ENCODE assay signal across 16 mouse cellular contexts in the genomic region with DNA sequence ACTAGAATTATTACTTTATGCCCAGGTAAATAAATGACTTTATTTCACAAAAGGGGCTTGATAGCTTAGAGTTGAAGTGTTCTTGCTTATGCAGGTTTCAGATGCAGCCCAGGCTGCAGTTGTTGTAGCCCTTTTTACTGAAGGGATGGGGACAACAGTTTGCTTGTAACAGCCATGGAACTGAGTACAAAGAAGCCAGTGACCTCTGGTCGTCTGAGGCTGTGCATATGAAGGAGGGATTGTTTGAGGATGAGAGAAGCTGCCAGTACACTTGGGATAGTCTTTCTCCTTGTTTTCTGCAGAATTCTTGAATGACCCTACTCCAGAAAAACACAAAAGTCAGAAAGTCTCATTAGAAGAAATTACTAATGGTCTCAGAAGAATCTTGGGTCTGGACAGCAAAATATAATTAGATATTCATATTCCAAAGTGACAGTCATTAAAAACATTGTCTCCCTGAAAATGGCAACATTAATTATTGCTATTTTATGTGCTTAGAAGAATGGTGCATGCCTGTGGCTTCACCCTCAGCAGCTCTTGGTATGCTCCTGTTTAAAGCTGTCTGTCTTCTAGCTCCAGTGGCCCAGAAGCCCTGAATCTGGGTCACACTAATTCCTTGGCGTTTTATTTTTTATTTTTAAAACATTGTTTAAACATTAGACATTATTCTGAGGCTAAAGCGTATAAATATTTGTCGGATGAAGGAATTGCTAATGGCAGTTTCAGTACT.
DNase-seq lines count a peak whose midpoint lies in the region; ATAC-seq and TF ChIP-seq lines count a peak whose summit lies in the region.
"Had no signal": no experiment of that assay in that cellular context is flagged by ENCODE, and none has a peak within 500 bp of the region (broad histone marks: within the 10 kb centered on the region; RNA-seq: fewer than 3 reads in every experiment).

No protein-coding gene starts in this region.

- H3K9me3 ChIP-seq in heart, embryonic 12.5 days (replicated peaks) = 0 out of 2 replicates have a peak, but pooled peaks cover 3% of the 10 kb centered on the region
- H3K9me3 ChIP-seq in hindbrain, embryonic 13.5 days = no peaks in the 10 kb centered on the region
- no peaks in the 10 kb centered on the region for H3K9me3 ChIP-seq in neural tube, embryonic 13.5 days
- H3K9me3 ChIP-seq: heart, embryonic 15.5 days; limb, embryonic 10.5 days had no signal

- WGBS in heart, embryonic 12.5 days = 72% methylated on average over 4 of the region's 4 CpGs
- WGBS in hindbrain, embryonic 13.5 days = 40% methylated on average over 4 of the region's 4 CpGs
- WGBS in neural tube, embryonic 13.5 days = 41% methylated on average over 4 of the region's 4 CpGs

- H3K4me3 ChIP-seq in heart, embryonic 12.5 days = no peak overlapping the region
- no peak overlapping the region for H3K4me3 ChIP-seq in hindbrain, embryonic 13.5 days
- no peak overlapping the region for H3K4me3 ChIP-seq in neural tube, embryonic 13.5 days
- H3K4me3 ChIP-seq: heart, embryonic 15.5 days; limb, embryonic 10.5 days had no signal

- H3K27ac ChIP-seq in heart, embryonic 12.5 days (ENCODE audit: poor library complexity, severe bottlenecking) = no peak overlapping the region
- peak overlapping the region; percentile 31; the same call in 1 of the 2 replicates for H3K27ac ChIP-seq in hindbrain, embryonic 13.5 days
- H3K27ac ChIP-seq in neural tube, embryonic 13.5 days (replicated peaks) = peak overlapping the region; percentile 46; the same call in 1 of the 2 replicates
- H3K27ac ChIP-seq: heart, embryonic 15.5 days; limb, embryonic 10.5 days; liver, embryonic 14.5 days had no signal

- no peak for TF ChIP-seq POLR2A in brain, embryonic 14.5 days (IDR thresholded peaks at IDR 0.05; ENCODE audit: borderline replicate concordance, extremely low read depth, insufficient read depth, insufficient read length, poor library complexity, severe bottlenecking)

- H3K4me2 ChIP-seq in heart, embryonic 12.5 days = no peak overlapping the region
- H3K4me2 ChIP-seq in hindbrain, embryonic 13.5 days = no peak overlapping the region
- no peak overlapping the region for H3K4me2 ChIP-seq in neural tube, embryonic 13.5 days
- H3K4me2 ChIP-seq: heart, embryonic 15.5 days had no signal

- H3K9ac ChIP-seq in heart, embryonic 12.5 days = no peak overlapping the region
- H3K9ac ChIP-seq in hindbrain, embryonic 13.5 days = no peak overlapping the region
- no peak overlapping the region for H3K9ac ChIP-seq in neural tube, embryonic 13.5 days
- H3K9ac ChIP-seq: heart, embryonic 15.5 days; liver, embryonic 14.5 days had no signal

- H3K27me3 ChIP-seq in heart, embryonic 12.5 days (replicated peaks) = no peaks in the 10 kb centered on the region
- no peaks in the 10 kb centered on the region for H3K27me3 ChIP-seq in hindbrain, embryonic 13.5 days
- H3K27me3 ChIP-seq in neural tube, embryonic 13.5 days = no peaks in the 10 kb centered on the region
- H3K27me3 ChIP-seq: heart, embryonic 15.5 days had no signal

- TF ChIP-seq CTCF in brain, embryonic 14.5 days (IDR thresholded peaks at IDR 0.05; ENCODE audit: borderline replicate concordance, extremely low read depth, insufficient read depth, insufficient read length) = no peak

- DNase-seq in heart, adult 11 months = peak; percentile 72
- DNase-seq in brain, embryonic 14.5 days (ENCODE audit: low read depth) = peak; percentile 56
- no peak for DNase-seq in left cerebral cortex, adult 18-20 months (ENCODE audit: low spot score in 2 of 2)
- DNase-seq: adrenal gland, postnatal 10 days; B cell, adult 2 months; cerebellum, postnatal 36 days; gastrocnemius, postnatal 25 days; thymus, postnatal 25 days had no signal

- no peak for ATAC-seq in heart, embryonic 12.5 days (ENCODE audit: insufficient number of reproducible peaks, low FRiP score)
- 0 out of 2 replicates have a peak, but pooled peaks have one; percentile 25 for ATAC-seq in hindbrain, embryonic 13.5 days (ENCODE audit: low FRiP score)
- no peak for ATAC-seq in neural tube, embryonic 13.5 days (ENCODE audit: low read depth)
- ATAC-seq in megakaryocyte-erythroid progenitor cell, adult 5-6 weeks (replicated peaks; ENCODE audit: low FRiP score, low TSS enrichment, poor library complexity, severe bottlenecking) = no peak
- ATAC-seq: forebrain, embryonic 16.5 days had no signal

- H3K36me3 ChIP-seq in heart, embryonic 12.5 days = 0 out of 2 replicates have a peak, but pooled peaks cover 3% of the 10 kb centered on the region
- H3K36me3 ChIP-seq in hindbrain, embryonic 13.5 days = no peaks in the 10 kb centered on the region
- H3K36me3 ChIP-seq in neural tube, embryonic 13.5 days = no peaks in the 10 kb centered on the region
- H3K36me3 ChIP-seq: heart, embryonic 15.5 days; limb, embryonic 10.5 days had no signal

- H3K4me1 ChIP-seq in heart, embryonic 12.5 days (replicated peaks) = peaks cover 11% of the 10 kb centered on the region
- peaks cover 21% of the 10 kb centered on the region for H3K4me1 ChIP-seq in hindbrain, embryonic 13.5 days (replicated peaks)
- peaks cover 24% of the 10 kb centered on the region for H3K4me1 ChIP-seq in neural tube, embryonic 13.5 days (replicated peaks)

Comparison
In these comparisons a context has a peak if more than half of its experiments do, and no peak if none do; other contexts are left out.
1. DNase-seq: peak in heart, adult 11 months (single experiment) and brain, embryonic 14.5 days (single experiment); none in left cerebral cortex, adult 18-20 months (0 of 2).